9 mouse cellular contexts compared by ENCODE assay signal in the genomic region with DNA sequence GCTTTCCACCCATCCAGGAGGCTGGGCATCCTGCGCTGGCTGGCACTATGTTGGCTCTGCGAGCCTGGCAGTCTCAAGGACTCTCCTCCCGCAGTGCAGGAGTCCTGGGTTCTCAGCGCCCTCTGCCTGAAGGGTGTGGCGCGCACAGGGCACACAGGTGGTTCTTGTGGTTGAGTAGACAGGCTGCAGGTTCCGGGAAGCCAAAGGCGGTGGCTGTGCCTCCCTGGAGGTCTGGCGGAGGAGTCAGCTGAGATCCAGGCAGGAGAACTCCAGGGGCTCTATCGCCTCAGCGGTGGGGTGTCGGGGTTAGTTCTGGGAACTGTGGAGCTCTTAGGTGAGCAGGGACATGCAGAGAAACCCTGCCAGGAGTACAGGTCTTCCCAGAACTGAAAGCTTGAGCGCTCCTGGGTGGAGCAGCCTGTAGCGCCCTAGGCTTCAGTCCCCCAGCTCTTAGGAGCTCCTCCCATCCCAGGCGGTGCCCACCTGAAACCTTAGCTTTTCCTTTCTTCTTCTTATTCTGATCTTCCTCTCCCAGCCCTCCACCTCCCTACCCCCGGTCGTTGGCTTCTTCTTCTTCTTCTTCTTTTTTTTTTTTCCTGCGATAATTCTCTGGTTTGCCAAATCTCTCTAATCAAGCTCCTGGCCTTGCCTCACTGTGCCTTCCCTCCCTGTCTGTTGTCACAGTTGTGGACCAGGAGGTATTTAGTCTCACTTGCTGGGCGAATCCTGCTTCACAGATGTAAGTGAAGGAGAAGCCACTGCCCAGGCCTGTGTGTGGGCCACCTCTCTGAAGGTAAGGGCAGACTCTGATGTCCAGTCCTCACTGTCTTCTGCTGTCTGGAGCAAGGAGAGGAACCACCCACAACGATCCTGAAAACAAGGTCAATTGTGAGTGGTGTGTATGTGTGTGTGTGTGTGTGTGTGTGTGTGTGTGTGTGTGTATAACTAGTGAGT. TPM values are rescaled to one million over a fixed set of nuclear protein-coding genes. Genes with fewer than 3 reads are reported as not detected.
DNase-seq lines count a peak whose midpoint lies in the region; ATAC-seq and TF ChIP-seq lines count a peak whose summit lies in the region.
"Had no signal": no experiment of that assay in that cellular context is flagged by ENCODE, and none has a peak within 500 bp of the region (broad histone marks: within the 10 kb centered on the region; RNA-seq: fewer than 3 reads in every experiment).

A gene (plus strand): TSS at position 76 of the 954 bp plus-strand sequence.

- no peak within 1 kb of the TSS for H3K4me2 ChIP-seq in hindbrain, postnatal 0 days (ENCODE audit: low read depth, low read length)
- H3K4me2 ChIP-seq in hindbrain, embryonic 14.5 days (replicated peaks) = no peak within 1 kb of the TSS

- H3K36me3 ChIP-seq in hindbrain, postnatal 0 days (ENCODE audit: insufficient read depth, low read length) = no peaks in the 10 kb centered on the region
- H3K36me3 ChIP-seq in hindbrain, embryonic 14.5 days (replicated peaks; ENCODE audit: control insufficient read depth, insufficient read depth) = no peaks in the 10 kb centered on the region

- H3K9ac ChIP-seq in hindbrain, postnatal 0 days (replicated peaks; ENCODE audit: low read length) = no peak within 1 kb of the TSS
- no peak within 1 kb of the TSS for H3K9ac ChIP-seq in hindbrain, embryonic 14.5 days

- peak; percentile 64 to 71 for DNase-seq in urinary bladder, adult 18-20 months (ENCODE audit: low spot score in 2 of 2)
- no peak for DNase-seq in urinary bladder, postnatal 10 days (ENCODE audit: low spot score)
- peak; percentile 19 for DNase-seq in kidney, adult 18-20 months
- peak; percentile 66 for DNase-seq in lung, postnatal 14 days
- DNase-seq in thymus, adult 18-20 months = peak; percentile 53 to 70
- no peak for DNase-seq in hindbrain, postnatal 0 days (ENCODE audit: low spot score)
- DNase-seq in layer of hippocampus, postnatal 14 days (ENCODE audit: low spot score in 2 of 2) = no peak
- no peak for DNase-seq in hindbrain, embryonic 14.5 days (ENCODE audit: low spot score)

- no peaks in the 10 kb centered on the region for H3K27me3 ChIP-seq in hindbrain, postnatal 0 days (ENCODE audit: insufficient read depth, low read length)
- H3K27me3 ChIP-seq in hindbrain, embryonic 14.5 days (ENCODE audit: control insufficient read depth, insufficient read depth, low read length) = no peaks in the 10 kb centered on the region

- no peaks in the 10 kb centered on the region for H3K9me3 ChIP-seq in hindbrain, postnatal 0 days (ENCODE audit: low read length)
- no peaks in the 10 kb centered on the region for H3K9me3 ChIP-seq in hindbrain, embryonic 14.5 days (ENCODE audit: control insufficient read depth, low read length)

- WGBS in hindbrain, postnatal 0 days = 50% methylated on average over 20 of the region's 20 CpGs
- WGBS in hindbrain, embryonic 14.5 days = 49% methylated on average over 20 of the region's 20 CpGs

- no peaks in the 10 kb centered on the region for H3K4me1 ChIP-seq in hindbrain, postnatal 0 days (ENCODE audit: insufficient read depth, low read length)
- H3K4me1 ChIP-seq in hindbrain, embryonic 14.5 days (replicated peaks; ENCODE audit: control insufficient read depth, insufficient read depth, low read length) = no peaks in the 10 kb centered on the region

- no peak within 1 kb of the TSS for H3K27ac ChIP-seq in hindbrain, postnatal 0 days
- no peak within 1 kb of the TSS for H3K27ac ChIP-seq in hindbrain, embryonic 14.5 days

- ATAC-seq in hindbrain, postnatal 0 days = no peak
- ATAC-seq in hindbrain, embryonic 14.5 days (ENCODE audit: low FRiP score) = no peak

- no peak for TF ChIP-seq CTCF in hindbrain, postnatal 0 days (IDR thresholded peaks at IDR 0.05; ENCODE audit: low read depth)

- H3K4me3 ChIP-seq in hindbrain, postnatal 0 days (ENCODE audit: low read length) = no peak within 1 kb of the TSS
- no peak within 1 kb of the TSS for H3K4me3 ChIP-seq in hindbrain, embryonic 14.5 days (replicated peaks; ENCODE audit: low read length)
- H3K4me3 ChIP-seq: myocyte had no signal

RNA-seq across cellular contexts. Expression of the gene that starts here (rescaled TPM):
- total RNA-seq in hindbrain, postnatal 0 days (2014; rRNA removed) = not detected in 2 replicates
- polyA plus RNA-seq in hindbrain, postnatal 0 days (2015; fragmentation: Nextera tagmentation; extraction: Ambion mirVana) = not detected in 2 replicates
- not detected for total RNA-seq in layer of hippocampus, postnatal 14 days (2021)
- polyA plus RNA-seq in hindbrain, embryonic 14.5 days (2014; fragmentation: Nextera tagmentation; extraction: Ambion mirVana) = not detected in 2 replicates
- polyA plus RNA-seq: myocyte had no signal

Comparison
In these comparisons a context has a peak if more than half of its experiments do, and no peak if none do; other contexts are left out.
1. DNase-seq: peak in urinary bladder, adult 18-20 months (2 of 2), kidney, adult 18-20 months (single experiment), lung, postnatal 14 days (single experiment) and thymus, adult 18-20 months (2 of 2); none in urinary bladder, postnatal 10 days (single experiment), hindbrain, postnatal 0 days (single experiment), layer of hippocampus, postnatal 14 days (0 of 2) and hindbrain, embryonic 14.5 days (single experiment).